Comparison of ENCODE assay signal across 23 mouse cellular contexts in the genomic region with DNA sequence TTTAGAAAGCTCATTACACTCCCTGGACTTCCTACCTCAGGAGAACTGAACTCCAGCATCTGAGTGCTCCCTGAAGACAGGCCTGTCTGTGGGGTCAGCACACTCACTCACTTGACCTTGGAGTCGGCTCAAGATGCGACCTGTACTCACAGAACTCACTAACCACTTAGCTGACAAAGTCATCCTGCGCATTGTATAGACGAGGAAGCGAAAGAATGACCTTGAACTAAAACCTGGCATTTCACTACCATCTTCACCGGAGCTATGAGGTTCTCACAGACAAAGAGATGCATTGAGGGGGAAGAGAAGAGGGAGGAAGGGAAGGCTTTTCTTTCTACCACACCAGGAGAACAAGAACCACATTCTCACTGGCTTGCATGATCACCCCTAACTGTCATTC.
"Had no signal": no experiment of that assay in that cellular context is flagged by ENCODE, and none has a peak within 500 bp of the region (broad histone marks: within the 10 kb centered on the region; RNA-seq: fewer than 3 reads in every experiment).

No protein-coding gene starts in this region.

- DNase-seq: forebrain, postnatal 0 days; gastrocnemius, postnatal 10 days; gastrocnemius, postnatal 25 days; heart, adult 11 months; heart, adult 2 months; heart, postnatal 10 days; kidney, adult 11 months; kidney, postnatal 14 days; kidney, postnatal 36 days; layer of hippocampus, adult 9-11 months; layer of hippocampus, postnatal 36 days; left cerebral cortex, postnatal 4 days; liver, embryonic 13.5 days; liver, postnatal 0 days had no signal

- H3K27ac ChIP-seq: heart, adult 2 months; hindbrain, embryonic 13.5 days; hindbrain, embryonic 15.5 days; hindbrain, postnatal 0 days; kidney, embryonic 15.5 days; limb, embryonic 13.5 days; limb, embryonic 15.5 days; liver, embryonic 13.5 days; liver, embryonic 15.5 days had no signal

- H3K4me1 ChIP-seq: liver, embryonic 13.5 days; liver, embryonic 15.5 days had no signal

- H3K4me2 ChIP-seq: heart, embryonic 12.5 days; hindbrain, embryonic 13.5 days; hindbrain, embryonic 15.5 days; kidney, embryonic 15.5 days; limb, embryonic 13.5 days; limb, embryonic 15.5 days; liver, embryonic 13.5 days; liver, embryonic 15.5 days had no signal

- H3K36me3 ChIP-seq: heart, embryonic 12.5 days; hindbrain, embryonic 13.5 days; hindbrain, embryonic 15.5 days; kidney, embryonic 15.5 days; limb, embryonic 13.5 days; limb, embryonic 15.5 days; liver, embryonic 13.5 days; liver, embryonic 15.5 days had no signal

- ATAC-seq: forebrain, postnatal 0 days; hindbrain, postnatal 0 days; intestine, embryonic 16.5 days; liver, postnatal 0 days had no signal

- H3K9ac ChIP-seq: forebrain, postnatal 0 days; heart, embryonic 12.5 days; hindbrain, embryonic 13.5 days; hindbrain, embryonic 15.5 days; kidney, embryonic 15.5 days; limb, embryonic 13.5 days; limb, embryonic 15.5 days; liver, embryonic 13.5 days; liver, embryonic 15.5 days; liver, postnatal 0 days had no signal

- H3K27me3 ChIP-seq: heart, embryonic 12.5 days; hindbrain, embryonic 13.5 days; hindbrain, embryonic 15.5 days; kidney, embryonic 15.5 days; limb, embryonic 13.5 days; limb, embryonic 15.5 days; liver, embryonic 13.5 days; liver, embryonic 15.5 days had no signal

- H3K4me3 ChIP-seq: heart, adult 2 months; heart, embryonic 12.5 days; hindbrain, embryonic 13.5 days; hindbrain, embryonic 15.5 days; kidney, embryonic 15.5 days; limb, embryonic 13.5 days; limb, embryonic 15.5 days; liver, embryonic 13.5 days; liver, embryonic 15.5 days had no signal

- H3K9me3 ChIP-seq: heart, embryonic 12.5 days; hindbrain, embryonic 13.5 days; hindbrain, embryonic 15.5 days; kidney, embryonic 15.5 days; limb, embryonic 13.5 days; limb, embryonic 15.5 days; liver, embryonic 13.5 days; liver, embryonic 15.5 days had no signal
